Mouse (Mus musculus) liver, postnatal 0 days (tissue): ENCODE results near the gene Rtn4rl2.

Experiments
- CTCF ChIP-seq: sonication (generic); IDR thresholded peaks from 2 replicates; pipeline ENCODE4 v1.5.1; 2016; ENCODE audit warnings: antibody characterized with exemption, low read depth
- EP300 ChIP-seq: IDR thresholded peaks from 2 replicates; pipeline ENCODE4 v1.6.1; 2016; ENCODE audit warnings: antibody characterized with exemption, low read depth, mild to moderate bottlenecking

- no peak for TF ChIP-seq CTCF
- TF ChIP-seq EP300 = no peak
Measured at GRCm38 (mm10) chr2:84837107-84837506, 49.4 kb downstream of the Rtn4rl2 start.
